Mouse (Mus musculus) forebrain, embryonic 12.5 days (tissue): Measurements from ENCODE around the gene 1700069L16Rik. TPM values are rescaled to one million over a fixed set of nuclear protein-coding genes. Genes with fewer than 3 reads are reported as not detected.

Experiments
- ATAC-seq: fragments of 200-750 bp; cut with Nextera tagmentation; 2 replicates; pipeline ENCODE4 v1.8.0; 2017; ENCODE audit warnings: moderate TSS enrichment; ENCODE audit not compliant: low FRiP score
- H3K27ac ChIP-seq: fragments of 300-500 bp; sonication (generic); 2 replicates; pipeline ENCODE4 v1.5.1; 2016; ENCODE audit warnings: mild to moderate bottlenecking
- H3K27me3 ChIP-seq: fragments of 300-500 bp; sonication (generic); 2 replicates; pipeline ENCODE4 v1.6.1; 2016; ENCODE audit warnings: mild to moderate bottlenecking
- H3K36me3 ChIP-seq: fragments of 300-500 bp; sonication (generic); replicated peaks from 2 replicates; pipeline ENCODE4 v1.6.1; 2016; ENCODE audit warnings: mild to moderate bottlenecking
- H3K4me1 ChIP-seq: fragments of 300-500 bp; sonication (generic); 2 replicates; pipeline ENCODE4 v1.6.1; 2016
- H3K4me2 ChIP-seq: fragments of 300-500 bp; sonication (generic); 2 replicates; pipeline ENCODE4 v1.6.1; 2016; ENCODE audit warnings: mild to moderate bottlenecking, moderate library complexity
- H3K4me3 ChIP-seq: fragments of 300-500 bp; sonication (generic); replicated peaks from 2 replicates; pipeline ENCODE4 v1.5.1; 2016; ENCODE audit warnings: mild to moderate bottlenecking
- H3K9ac ChIP-seq: fragments of 300-500 bp; sonication (generic); 2 replicates; pipeline ENCODE4 v1.6.1; 2016; ENCODE audit warnings: mild to moderate bottlenecking
- H3K9me3 ChIP-seq: fragments of 300-500 bp; sonication (generic); 2 replicates; pipeline ENCODE4 v1.6.1; 2016
- WGBS: fragments of 180-500 bp; shearing (Covaris S2); methylation state at CpG from one replicate; pipeline ENCODE4 v1.1.7; 2016; 5-methylcytosine and 5-hydroxymethylcytosine counted together
- polyA plus RNA-seq: library from polyadenylated mRNA; unstranded; fragments of >200 nt; fragmentation: Nextera tagmentation; extraction: Ambion mirVana; gene quantifications from 2 replicates; pipeline ENCODE4 v1.2.1, GENCODE M21; 2016

The 1700069L16Rik gene
- polyA plus RNA-seq, 1 experiment from 2014 or later, result not detected

DNA sequence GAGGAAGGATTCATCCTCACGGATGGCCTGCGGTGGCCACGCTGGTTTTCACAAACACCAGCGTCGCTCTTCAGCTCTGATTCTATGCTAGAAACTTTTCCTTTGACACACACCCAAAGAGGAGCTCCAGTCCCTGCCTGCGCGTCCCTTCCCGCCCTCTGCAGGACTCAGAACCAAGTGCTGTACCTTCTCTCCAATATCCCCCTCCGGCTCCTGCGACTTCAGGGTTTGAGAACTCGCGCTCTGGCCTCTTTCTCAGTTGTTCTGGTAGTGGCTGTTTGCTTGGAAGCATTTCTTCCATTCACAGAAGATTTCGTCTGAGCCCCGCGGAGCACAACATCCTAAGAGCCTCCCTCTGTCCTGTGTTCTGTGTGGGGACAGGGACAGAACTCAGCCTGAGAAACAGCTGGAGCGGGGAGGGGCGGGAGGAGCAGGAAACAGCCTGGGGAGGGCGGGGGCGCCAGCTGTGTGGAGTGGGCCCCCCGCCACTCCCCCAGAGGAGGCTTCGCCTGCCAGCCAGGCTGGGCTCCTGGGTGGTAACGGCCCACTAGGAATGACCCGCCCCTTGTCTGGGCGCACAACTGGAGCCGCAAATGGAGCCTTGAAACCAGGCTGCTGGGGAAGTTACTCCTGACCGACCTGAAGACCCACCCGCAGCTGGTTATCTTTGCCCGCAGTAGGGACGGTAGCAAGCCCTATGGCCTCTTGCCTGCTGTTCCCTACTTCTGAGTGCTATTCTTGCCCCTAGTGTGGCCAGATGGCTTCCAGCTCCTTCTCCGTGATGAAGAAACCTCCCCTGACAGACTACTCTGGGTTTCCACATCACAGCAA is 74.3 kb downstream of the 1700069L16Rik start, which contains the start of gene Cmklr1:
Gene Cmklr1, minus strand, starts transcription at position 392 of the 831 bp plus-strand sequence.
- Histone ChIP-seq H3K36me3 (no peaks in the 10 kb centered on the region), H3K27ac (no peak within 1 kb of the TSS), H3K9ac (no peak within 1 kb of the TSS), H3K4me1 (peaks cover 11% of the 10 kb centered on the region), H3K4me2 (peak within 1 kb of the TSS; percentile 30), H3K27me3 (peaks cover 28% of the 10 kb centered on the region), H3K9me3 (no peaks in the 10 kb centered on the region), H3K4me3 (peak within 1 kb of the TSS; percentile 8; the same call in 1 of the 2 replicates)
- no peak for ATAC-seq
- 14% methylated on average over 30 of the region's 30 CpGs for WGBS

DNA sequence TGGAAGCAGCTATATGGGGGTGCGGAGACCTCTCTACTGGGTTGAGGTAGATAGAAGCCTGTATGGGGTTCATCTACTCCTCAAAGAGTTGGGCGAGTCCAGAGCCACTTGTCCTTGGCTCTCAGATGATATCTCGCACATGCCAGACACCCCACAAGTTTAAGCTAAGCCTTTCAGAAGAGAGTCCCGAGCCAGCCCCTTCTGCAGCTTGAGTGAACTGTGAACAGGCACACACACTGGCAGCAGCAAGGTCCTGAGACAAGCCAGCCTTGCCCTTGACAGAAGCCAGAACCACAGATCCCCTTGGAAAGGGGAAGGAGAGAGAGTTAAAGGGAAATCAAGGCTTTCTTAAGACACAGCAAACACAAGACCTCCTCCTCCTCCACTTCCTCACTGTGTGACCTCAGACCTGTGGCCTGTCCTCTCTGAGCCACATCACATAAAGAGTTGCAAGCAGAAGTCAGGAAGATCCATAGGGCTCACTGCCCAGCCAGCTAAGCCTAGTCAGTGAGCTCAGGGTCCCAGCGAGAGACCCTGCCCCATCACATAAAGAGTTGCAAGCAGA is 75.8 kb downstream of the 1700069L16Rik start:
- H3K4me2 ChIP-seq, result no peak overlapping the region
- 87% methylated on average over 5 of the region's 5 CpGs for WGBS
- no peak overlapping the region for H3K27ac ChIP-seq
- no peaks in the 10 kb centered on the region for H3K36me3 ChIP-seq
- H3K9ac ChIP-seq, result no peak overlapping the region
- H3K4me1 ChIP-seq, result peaks cover 11% of the 10 kb centered on the region
- H3K9me3 ChIP-seq, result no peaks in the 10 kb centered on the region
- no peak overlapping the region for H3K4me3 ChIP-seq
- ATAC-seq, result no peak
- H3K27me3 ChIP-seq, result peaks cover 33% of the 10 kb centered on the region

DNA sequence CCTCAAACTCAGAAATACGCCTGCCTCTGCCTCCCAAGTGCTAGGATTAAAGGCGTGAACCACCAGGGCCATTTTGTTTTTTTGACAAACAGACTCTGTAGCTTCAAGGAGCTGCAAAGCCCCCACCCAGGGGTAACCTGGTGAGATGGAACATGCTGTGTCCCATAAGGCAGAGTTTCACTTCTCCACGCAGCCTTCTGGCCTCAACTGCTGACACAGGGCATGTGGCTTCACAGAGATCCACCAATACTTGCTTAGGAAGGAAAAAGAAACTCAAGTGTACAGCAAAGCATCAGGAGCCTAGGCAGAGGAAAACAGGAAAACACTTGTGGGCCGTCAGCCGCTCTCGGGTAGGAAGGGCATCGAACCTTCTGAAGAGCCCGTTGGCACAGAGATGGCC is 77.4 kb downstream of the 1700069L16Rik start:
- Histone ChIP-seq H3K4me3 (no peak overlapping the region), H3K36me3 (no peaks in the 10 kb centered on the region), H3K9ac (no peak overlapping the region), H3K4me2 (no peak overlapping the region), H3K4me1 (peaks cover 17% of the 10 kb centered on the region), H3K9me3 (no peaks in the 10 kb centered on the region), H3K27me3 (peaks cover 33% of the 10 kb centered on the region), H3K27ac (no peak overlapping the region)
- 93% methylated on average over 8 of the region's 8 CpGs for WGBS
- ATAC-seq, result no peak

DNA sequence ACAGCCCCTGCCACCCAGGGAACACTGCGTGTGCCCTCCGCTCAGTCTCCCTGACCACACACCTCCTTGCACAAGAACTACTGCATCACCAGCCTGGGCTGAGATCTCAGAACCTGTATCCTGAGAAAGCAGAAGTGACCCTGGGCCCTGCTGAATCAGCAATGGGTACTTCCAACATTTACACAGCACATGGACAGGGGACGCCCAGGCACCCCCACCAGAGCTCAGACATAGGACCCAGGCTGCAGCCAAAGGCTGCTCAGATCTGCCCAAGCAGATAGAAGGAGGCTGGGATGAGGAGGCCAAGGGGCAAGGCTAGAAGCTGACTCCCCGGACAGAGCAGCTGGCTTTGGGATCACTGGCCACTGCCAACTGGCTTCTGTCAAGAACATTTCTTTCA is 80.1 kb downstream of the 1700069L16Rik start:
- 91% methylated on average over 4 of the region's 4 CpGs for WGBS
- ATAC-seq, result no peak
- Histone ChIP-seq H3K36me3 (no peaks in the 10 kb centered on the region), H3K9me3 (no peaks in the 10 kb centered on the region), H3K4me1 (peaks cover 11% of the 10 kb centered on the region; the same call in 1 of the 2 replicates), H3K27me3 (peaks cover 15% of the 10 kb centered on the region), H3K4me3 (no peak overlapping the region), H3K4me2 (no peak overlapping the region), H3K27ac (no peak overlapping the region), H3K9ac (no peak overlapping the region)

DNA sequence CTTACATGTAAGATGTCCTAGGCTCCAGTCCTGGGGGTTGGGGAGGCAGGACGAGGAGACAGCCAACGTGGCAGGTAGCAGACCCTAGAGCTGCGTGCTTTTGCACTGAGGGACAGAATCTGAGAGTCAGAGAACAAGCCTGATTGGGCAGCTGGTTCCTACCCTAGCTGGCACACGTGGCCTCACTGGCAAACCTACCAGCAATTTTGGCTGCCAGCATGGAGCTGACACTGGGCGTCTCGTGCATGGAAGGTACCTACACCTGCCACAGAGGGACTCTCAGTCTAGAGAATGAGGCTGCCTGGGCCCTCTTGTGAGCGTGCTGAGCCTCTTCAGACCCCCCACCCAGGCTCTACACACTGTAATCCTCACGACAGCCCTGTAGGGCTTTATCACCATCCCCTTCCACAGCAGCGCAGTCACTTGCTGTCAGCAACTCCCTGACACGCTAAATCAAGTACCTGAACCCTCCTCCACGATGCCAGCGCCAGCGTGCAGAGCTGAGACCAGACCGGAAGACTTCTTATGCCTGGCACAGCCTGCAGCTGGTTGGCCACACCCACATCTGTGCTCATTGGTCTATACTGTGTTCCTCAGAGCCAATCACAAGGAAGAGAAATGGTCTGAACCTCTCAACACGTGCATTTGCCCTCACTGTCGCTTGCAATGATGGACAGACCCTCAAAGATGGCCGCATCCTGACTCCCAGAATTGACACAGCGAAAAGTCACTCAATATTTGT is 81.3 kb downstream of the 1700069L16Rik start:
- H3K9ac ChIP-seq, result no peak overlapping the region

More for the DNA sequence above, 81.3 kb downstream of the 1700069L16Rik start:
- 54% methylated on average over 18 of the region's 18 CpGs for WGBS
- H3K27ac ChIP-seq, result no peak overlapping the region
- H3K4me2 ChIP-seq, result peak overlapping the region; percentile 42
- H3K4me3 ChIP-seq, result no peak overlapping the region
- no peaks in the 10 kb centered on the region for H3K36me3 ChIP-seq
- H3K9me3 ChIP-seq, result no peaks in the 10 kb centered on the region
- peak; percentile 93 for ATAC-seq
- peaks cover 5% of the 10 kb centered on the region; the same call in 1 of the 2 replicates for H3K27me3 ChIP-seq
- peaks cover 11% of the 10 kb centered on the region; the same call in 1 of the 2 replicates for H3K4me1 ChIP-seq

Other genes with a start within 250 kb of the 1700069L16Rik start
- gene Wscd2, start 234.4 kb downstream of the 1700069L16Rik start, polyA plus RNA-seq, result 8.4 and 8.7 TPM in 2 replicates
- gene Cmklr1, start 74.3 kb downstream of the 1700069L16Rik start, polyA plus RNA-seq, result 1.6 and 2.1 TPM in 2 replicates
- gene Ficd, start 11.0 kb upstream of the 1700069L16Rik start, polyA plus RNA-seq, result 5.4 and 7.2 TPM in 2 replicates
- 78.4 and 78.8 TPM in 2 replicates for gene Sart3, start 47.7 kb upstream of the 1700069L16Rik start, polyA plus RNA-seq
- 107 and 113 TPM in 2 replicates for gene Iscu, start 48.0 kb upstream of the 1700069L16Rik start, polyA plus RNA-seq
- gene Tmem119, start 75.7 kb upstream of the 1700069L16Rik start, polyA plus RNA-seq, result 13.9 and 19.4 TPM in 2 replicates
- gene Selplg, start 107.9 kb upstream of the 1700069L16Rik start, polyA plus RNA-seq, result 0.82 and 0.88 TPM in 2 replicates
- 256 and 277 TPM in 2 replicates for gene Coro1c, start 184.0 kb upstream of the 1700069L16Rik start, polyA plus RNA-seq